Mouse (Mus musculus): Measurements from ENCODE around the gene Casp14. TPM values are rescaled to one million over a fixed set of nuclear protein-coding genes. Genes with fewer than 3 reads are reported as not detected.
"Not testable (repeated sequence)": the region's sequence is repeated elsewhere in the genome, so short reads cannot be mapped to it uniquely, and the experiment has no call there.

Casp14 gene
- total RNA-seq, 2 experiments from 2014 or later, result not detected

- DNase-seq, result not testable (repeated sequence)
Measured at GRCm38 (mm10) chr10:78670121-78670520, 48.0 kb downstream of the Casp14 start.

DNA sequence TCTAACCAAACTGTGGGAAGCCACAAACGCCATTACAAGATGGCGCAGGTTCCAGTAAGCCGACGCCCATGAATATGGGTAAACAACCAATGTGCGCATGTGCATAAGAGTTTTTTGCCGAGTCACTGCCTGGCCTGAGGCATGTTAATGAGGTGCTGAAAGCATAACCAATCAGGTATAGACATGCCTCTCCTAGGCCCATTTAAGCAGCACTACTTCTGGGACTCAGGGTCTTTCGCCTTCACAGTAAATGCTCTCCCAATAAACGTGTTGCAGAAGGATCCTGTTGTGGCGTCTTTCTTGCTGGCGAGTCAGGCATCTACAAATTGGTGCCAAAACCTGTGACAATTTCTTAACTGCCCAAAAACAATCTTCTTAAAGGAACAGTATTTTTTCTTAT lies 51.4 kb downstream of the Casp14 start:
- DNase-seq, result not testable (repeated sequence)

DNA sequence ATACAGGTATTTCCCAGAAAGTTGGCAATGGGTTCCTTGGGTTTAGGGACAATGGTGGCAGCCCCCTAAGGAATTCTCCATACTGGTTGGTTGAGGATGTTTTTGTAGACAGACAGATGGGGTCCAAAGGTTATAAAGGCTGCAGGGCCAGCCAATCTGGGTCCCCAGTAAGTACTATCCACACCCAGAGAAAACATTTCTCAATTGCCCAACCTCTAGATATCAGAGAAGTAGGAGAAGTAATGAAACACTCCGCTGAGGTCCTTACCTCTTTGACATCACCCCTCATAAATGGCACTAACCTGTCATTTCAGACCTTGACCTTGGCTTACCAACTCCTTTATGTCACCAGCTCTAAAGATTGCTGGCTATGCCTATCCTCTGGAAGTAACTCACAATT lies 53.5 kb downstream of the Casp14 start:
- no peak for DNase-seq

Other genes starting within 250 kb of the Casp14 start
- gene Olfr1358, start 200.9 kb downstream of the Casp14 start, total RNA-seq (2021), result not detected
- 10 to 100 TPM; 31.6 to 40.5 TPM for gene Ilvbl, start 143.9 kb downstream of the Casp14 start, total RNA-seq (2021)
- 10 to 100 TPM; 11.0 to 11.5 TPM for gene Syde1, start 126.3 kb downstream of the Casp14 start, total RNA-seq (2021)
- not detected for gene Olfr1357, start 100.2 kb downstream of the Casp14 start, total RNA-seq (2021)
- gene Ccdc105, start 34.8 kb upstream of the Casp14 start, total RNA-seq (2021), result not detected
- gene Slc1a6, start 62.2 kb upstream of the Casp14 start, total RNA-seq (2021), result not detected
- not detected for gene Olfr1356, start 133.9 kb upstream of the Casp14 start, total RNA-seq (2021)
- not detected for gene Olfr1355, start 157.2 kb upstream of the Casp14 start, total RNA-seq (2021)
- not detected for gene Olfr1354, start 194.9 kb upstream of the Casp14 start, total RNA-seq (2021)
- not detected for gene Olfr8, start 232.3 kb upstream of the Casp14 start, total RNA-seq (2021)
- gene Olfr1353, start 245.0 kb upstream of the Casp14 start, total RNA-seq (2021), result not detected

Data from heart, adult 18-20 months (tissue).